In genomic region chr10:27222639-27223315, GRCm38 (mm10) we compare ENCODE assay signal across 9 mouse cellular contexts.
DNase-seq lines count a peak whose midpoint lies in the region; ATAC-seq and TF ChIP-seq lines count a peak whose summit lies in the region.
"Had no signal": no experiment of that assay in that cellular context is flagged by ENCODE, and none has a peak within 500 bp of the region (broad histone marks: within the 10 kb centered on the region; RNA-seq: fewer than 3 reads in every experiment).

No protein-coding gene starts in this region.

- H3K4me1 ChIP-seq in heart, adult 2 months (ENCODE audit: control insufficient read depth, insufficient read depth, low read length): peaks cover 1% of the 10 kb centered on the region; the same call in 1 of the 2 replicates
- H3K4me1 ChIP-seq in heart, embryonic 10.5 days: no peaks in the 10 kb centered on the region
- no peaks in the 10 kb centered on the region for H3K4me1 ChIP-seq in lung, embryonic 14.5 days (ENCODE audit: insufficient read depth)
- 0 out of 2 replicates have a peak, but pooled peaks cover 7% of the 10 kb centered on the region for H3K4me1 ChIP-seq in hindbrain, embryonic 15.5 days (replicated peaks)

- DNase-seq in adrenal gland, postnatal 10 days: peak; percentile 52
- no peak for DNase-seq in adrenal gland, adult 18-20 months (ENCODE audit: low spot score in 2 of 2)
- peak; percentile 33 to 37 for DNase-seq in heart, adult 2 months
- DNase-seq in heart, embryonic 10.5 days (ENCODE audit: low spot score): no peak
- DNase-seq in lung, embryonic 14.5 days: peak; percentile 71
- no peak for DNase-seq in lung, postnatal 14 days
- no peak for DNase-seq in c-Kit-positive CD71-positive TER-119-positive erythroid progenitor cells, embryonic 14.5 days (ENCODE audit: low spot score)

- 70% methylated on average over 6 of the region's 6 CpGs for WGBS in heart, adult 2 months
- WGBS in heart, embryonic 10.5 days: 82% methylated on average over 6 of the region's 6 CpGs
- WGBS in lung, embryonic 14.5 days: 55% methylated on average over 6 of the region's 6 CpGs
- 68% methylated on average over 6 of the region's 6 CpGs for WGBS in hindbrain, embryonic 15.5 days

- H3K4me2 ChIP-seq in lung, embryonic 14.5 days: no peak overlapping the region
- H3K4me2 ChIP-seq in hindbrain, embryonic 15.5 days: no peak overlapping the region
- H3K4me2 ChIP-seq: liver, embryonic 11.5 days had no signal

- no peaks in the 10 kb centered on the region for H3K9me3 ChIP-seq in heart, embryonic 10.5 days
- H3K9me3 ChIP-seq in lung, embryonic 14.5 days (ENCODE audit: low read depth, low read length): no peaks in the 10 kb centered on the region
- no peaks in the 10 kb centered on the region for H3K9me3 ChIP-seq in hindbrain, embryonic 15.5 days

- peak; percentile 75; the same call in 1 of the 2 replicates for ATAC-seq in lung, embryonic 14.5 days (ENCODE audit: insufficient read depth)
- ATAC-seq in hindbrain, embryonic 15.5 days (ENCODE audit: low FRiP score, low read depth): peak; percentile 56; the same call in 1 of the 2 replicates

- no peak overlapping the region for H3K4me3 ChIP-seq in heart, adult 2 months
- no peak overlapping the region for H3K4me3 ChIP-seq in heart, embryonic 10.5 days
- H3K4me3 ChIP-seq in lung, embryonic 14.5 days (ENCODE audit: low read depth, low read length): no peak overlapping the region
- H3K4me3 ChIP-seq in hindbrain, embryonic 15.5 days: no peak overlapping the region

- TF ChIP-seq POLR2A in heart, adult 2 months (IDR thresholded peaks at IDR 0.05; ENCODE audit: insufficient read depth, low read depth, low read length): no peak

- peaks cover 2% of the 10 kb centered on the region; the same call in 1 of the 2 replicates for H3K36me3 ChIP-seq in heart, adult 2 months (ENCODE audit: control insufficient read depth, insufficient read depth, low read length)
- H3K36me3 ChIP-seq in heart, embryonic 10.5 days: no peaks in the 10 kb centered on the region
- H3K36me3 ChIP-seq in lung, embryonic 14.5 days (ENCODE audit: insufficient read depth): no peaks in the 10 kb centered on the region
- no peaks in the 10 kb centered on the region for H3K36me3 ChIP-seq in hindbrain, embryonic 15.5 days

- intact Hi-C loops in heart, adult 2 months (cut with DNase I): no loop called here

- H3K9ac ChIP-seq in heart, adult 2 months (ENCODE audit: low read depth, low read length): no peak overlapping the region
- no peak overlapping the region for H3K9ac ChIP-seq in lung, embryonic 14.5 days
- H3K9ac ChIP-seq in hindbrain, embryonic 15.5 days: no peak overlapping the region

- H3K27ac ChIP-seq in heart, adult 2 months: peak overlapping the region; percentile 64
- H3K27ac ChIP-seq in heart, embryonic 10.5 days: no peak overlapping the region
- H3K27ac ChIP-seq in lung, embryonic 14.5 days (ENCODE audit: low read depth): peak overlapping the region; percentile 24; the same call in 1 of the 2 replicates
- no peak overlapping the region for H3K27ac ChIP-seq in hindbrain, embryonic 15.5 days (replicated peaks)

- TF ChIP-seq EP300 in heart, adult 2 months (IDR thresholded peaks at IDR 0.05; ENCODE audit: insufficient read depth, low read depth, low read length): no peak

- no peak for TF ChIP-seq CTCF in heart, adult 2 months (IDR thresholded peaks at IDR 0.05)
- no peak for TF ChIP-seq CTCF in lung, embryonic 14.5 days (IDR thresholded peaks at IDR 0.05; ENCODE audit: low read depth)

- H3K27me3 ChIP-seq in heart, adult 2 months (ENCODE audit: control insufficient read depth, insufficient read depth, low read length): no peaks in the 10 kb centered on the region
- H3K27me3 ChIP-seq in heart, embryonic 10.5 days (ENCODE audit: insufficient read depth, poor library complexity, severe bottlenecking): no peaks in the 10 kb centered on the region
- no peaks in the 10 kb centered on the region for H3K27me3 ChIP-seq in lung, embryonic 14.5 days (ENCODE audit: insufficient read depth, low read length)
- H3K27me3 ChIP-seq in hindbrain, embryonic 15.5 days: no peaks in the 10 kb centered on the region

- no peaks in the 10 kb centered on the region for H3K79me2 ChIP-seq in heart, adult 2 months (replicated peaks; ENCODE audit: control insufficient read depth, insufficient read depth, low read length)

Comparison
In these comparisons a context has a peak if more than half of its experiments do, and no peak if none do; other contexts are left out.
1. DNase-seq: peak in adrenal gland, postnatal 10 days (single experiment), heart, adult 2 months (2 of 2) and lung, embryonic 14.5 days (single experiment); none in adrenal gland, adult 18-20 months (0 of 2), heart, embryonic 10.5 days (single experiment), lung, postnatal 14 days (single experiment) and c-Kit-positive CD71-positive TER-119-positive erythroid progenitor cells, embryonic 14.5 days (single experiment).
2. H3K27ac ChIP-seq: peak in heart, adult 2 months (single experiment) and lung, embryonic 14.5 days (single experiment); none in heart, embryonic 10.5 days (single experiment) and hindbrain, embryonic 15.5 days (single experiment).